Mouse (Mus musculus): ENCODE data around the gene Trappc11.

Gene Trappc11

GRCm38 (mm10) chr8:47487231-47487630 lies 46.0 kb downstream of the Trappc11 start:
- WGBS, result 93% methylated on average over 3 of the region's 3 CpGs

- WGBS, result 57% methylated on average over 12 of the region's 12 CpGs
These were observed 50.8 kb downstream of the Trappc11 start for GRCm38 (mm10) chr8:47482354-47483071.

- WGBS, result 54% methylated on average over 7 of the region's 7 CpGs
These were observed 53.2 kb downstream of the Trappc11 start for GRCm38 (mm10) chr8:47480039-47480438.

- 27% methylated on average over 10 of the region's 10 CpGs for WGBS
These were observed 71.6 kb downstream of the Trappc11 start for GRCm38 (mm10) chr8:47461650-47462049.

GRCm38 (mm10) chr8:47459216-47459749 lies 74.0 kb downstream of the Trappc11 start:
- WGBS, result 86% methylated on average over 6 of the region's 6 CpGs

GRCm38 (mm10) chr8:47458591-47458990 lies 74.7 kb downstream of the Trappc11 start:
- WGBS, result 95% methylated on average over 10 of the region's 10 CpGs

- 96% methylated on average over 2 of the region's 2 CpGs for WGBS
These were observed 84.1 kb downstream of the Trappc11 start for GRCm38 (mm10) chr8:47449211-47449610.

GRCm38 (mm10) chr8:47446312-47447046 lies 86.8 kb downstream of the Trappc11 start, which contains the start of gene Stox2:
Gene Stox2, minus strand, starts transcription at chr8:47446362.
- WGBS, result 74% methylated on average over 19 of the region's 19 CpGs
